ENCODE assay signal across 9 mouse cellular contexts in genomic region chr11:117330076-117330950, GRCm38 (mm10).
DNase-seq lines count a peak whose midpoint lies in the region; ATAC-seq and TF ChIP-seq lines count a peak whose summit lies in the region.
"Had no signal": no experiment of that assay in that cellular context is flagged by ENCODE, and none has a peak within 500 bp of the region (broad histone marks: within the 10 kb centered on the region; RNA-seq: fewer than 3 reads in every experiment).

No protein-coding gene starts in this region.

- ATAC-seq in embryonic facial prominence, embryonic 12.5 days (ENCODE audit: insufficient number of reproducible peaks, insufficient read depth, low FRiP score, low TSS enrichment), result no peak
- no peak for ATAC-seq in intestine, embryonic 14.5 days (replicated peaks; ENCODE audit: low FRiP score, low TSS enrichment, low read depth)
- ATAC-seq in midbrain, embryonic 15.5 days (replicated peaks), result no peak

- intact Hi-C loops in left cerebral cortex, adult 2 months (cut with DNase I), result no loop called here

- no peak for TF ChIP-seq CTCF in left cerebral cortex, adult 2 months (IDR thresholded peaks at IDR 0.05)

- no peaks in the 10 kb centered on the region for H3K9me3 ChIP-seq in embryonic facial prominence, embryonic 12.5 days
- H3K9me3 ChIP-seq in intestine, embryonic 14.5 days (ENCODE audit: control insufficient read depth, low read length), result no peaks in the 10 kb centered on the region
- H3K9me3 ChIP-seq in midbrain, embryonic 15.5 days, result no peaks in the 10 kb centered on the region

- H3K4me1 ChIP-seq in embryonic facial prominence, embryonic 12.5 days, result peaks cover 79% of the 10 kb centered on the region
- peaks cover 70% of the 10 kb centered on the region for H3K4me1 ChIP-seq in intestine, embryonic 14.5 days (replicated peaks; ENCODE audit: control insufficient read depth, insufficient read depth, low read length)
- peaks cover 59% of the 10 kb centered on the region for H3K4me1 ChIP-seq in midbrain, embryonic 15.5 days

- peak; percentile 62 to 88 for DNase-seq in layer of hippocampus, adult 18-20 months (ENCODE audit: low spot score in 2 of 2)
- no peak for DNase-seq in layer of hippocampus, postnatal 10 days (ENCODE audit: low spot score in 2 of 2)
- DNase-seq in intestine, embryonic 14.5 days (ENCODE audit: low spot score), result no peak
- DNase-seq in left cerebral cortex, adult 8-10 months (ENCODE audit: low spot score in 2 of 2), result no peak
- DNase-seq in urinary bladder, postnatal 36 days (ENCODE audit: low spot score in 2 of 2), result no peak
- DNase-seq in left cerebral cortex, adult 2 months (ENCODE audit: extremely low spot score in 1 of 2, low spot score in 2 of 2), result no peak

- WGBS in embryonic facial prominence, embryonic 12.5 days, result 41% methylated on average over 12 of the region's 12 CpGs
- WGBS in intestine, embryonic 14.5 days, result 69% methylated on average over 12 of the region's 12 CpGs
- 70% methylated on average over 12 of the region's 12 CpGs for WGBS in midbrain, embryonic 15.5 days

- H3K4me3 ChIP-seq in embryonic facial prominence, embryonic 12.5 days, result 0 out of 2 replicates have a peak overlapping the region, but pooled peaks have one; percentile 53
- no peak overlapping the region for H3K4me3 ChIP-seq in intestine, embryonic 14.5 days (ENCODE audit: low read depth, low read length)
- no peak overlapping the region for H3K4me3 ChIP-seq in midbrain, embryonic 15.5 days
- H3K4me3 ChIP-seq in left cerebral cortex, adult 2 months, result no peak overlapping the region
- H3K4me3 ChIP-seq: heart, adult 2 months had no signal

- no peaks in the 10 kb centered on the region for H3K27me3 ChIP-seq in embryonic facial prominence, embryonic 12.5 days
- H3K27me3 ChIP-seq in intestine, embryonic 14.5 days (replicated peaks; ENCODE audit: control insufficient read depth, insufficient read depth, low read length), result no peaks in the 10 kb centered on the region
- H3K27me3 ChIP-seq in midbrain, embryonic 15.5 days (replicated peaks), result no peaks in the 10 kb centered on the region

- H3K4me2 ChIP-seq in embryonic facial prominence, embryonic 12.5 days (replicated peaks), result peak overlapping the region; percentile 77; the same call in 1 of the 2 replicates
- H3K4me2 ChIP-seq in intestine, embryonic 14.5 days (ENCODE audit: low read length), result no peak overlapping the region
- H3K4me2 ChIP-seq in midbrain, embryonic 15.5 days, result peak overlapping the region; percentile 66; the same call in 1 of the 2 replicates

- peak overlapping the region; percentile 91 for H3K27ac ChIP-seq in embryonic facial prominence, embryonic 12.5 days
- peak overlapping the region; percentile 93 for H3K27ac ChIP-seq in intestine, embryonic 14.5 days (ENCODE audit: low read depth)
- peak overlapping the region; percentile 94 for H3K27ac ChIP-seq in midbrain, embryonic 15.5 days
- H3K27ac ChIP-seq in left cerebral cortex, adult 2 months, result no peak overlapping the region
- H3K27ac ChIP-seq: heart, adult 2 months had no signal

- H3K36me3 ChIP-seq in embryonic facial prominence, embryonic 12.5 days, result no peaks in the 10 kb centered on the region
- no peaks in the 10 kb centered on the region for H3K36me3 ChIP-seq in intestine, embryonic 14.5 days (ENCODE audit: control insufficient read depth, insufficient read depth, low read length)
- H3K36me3 ChIP-seq in midbrain, embryonic 15.5 days (replicated peaks), result no peaks in the 10 kb centered on the region

- H3K9ac ChIP-seq in embryonic facial prominence, embryonic 12.5 days, result peak overlapping the region; percentile 26
- H3K9ac ChIP-seq in intestine, embryonic 14.5 days (ENCODE audit: low read length), result no peak overlapping the region
- no peak overlapping the region for H3K9ac ChIP-seq in midbrain, embryonic 15.5 days

Comparison
In these comparisons a context has a peak if more than half of its experiments do, and no peak if none do; other contexts are left out.
1. DNase-seq: peak in layer of hippocampus, adult 18-20 months (2 of 2); none in layer of hippocampus, postnatal 10 days (0 of 2), intestine, embryonic 14.5 days (single experiment), left cerebral cortex, adult 8-10 months (0 of 2), urinary bladder, postnatal 36 days (0 of 2) and left cerebral cortex, adult 2 months (0 of 2).